Mouse (Mus musculus): ENCODE results near the gene Retreg1. TPM values are rescaled to one million over a fixed set of nuclear protein-coding genes. Genes with fewer than 3 reads are reported as not detected.

Retreg1 gene
- polyA plus RNA-seq, 1 experiment = 8.3 TPM

DNA sequence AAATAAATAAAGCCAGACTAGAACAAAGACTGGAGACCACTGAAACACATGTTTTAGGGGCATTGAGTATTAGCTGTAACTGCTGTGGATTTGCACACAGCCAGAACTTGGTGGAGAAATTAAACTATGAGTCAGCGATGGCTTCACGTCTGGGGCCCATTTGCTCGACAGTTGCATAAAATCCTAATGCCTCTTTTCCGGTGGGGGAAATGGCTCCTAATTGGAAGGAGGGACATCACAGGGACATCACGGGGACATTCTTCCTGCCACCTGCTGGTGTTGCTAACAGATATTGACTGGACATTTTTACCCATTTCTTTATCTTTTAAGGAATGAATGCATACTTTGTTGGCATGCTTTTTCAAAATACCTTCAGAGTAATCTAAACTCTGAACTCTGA is 26.1 kb downstream of the Retreg1 start:
- DNase-seq = no peak
- whole genome bisulfite sequencing = 92% methylated on average over 5 of the region's 5 CpGs
- H3K4me1 ChIP-seq (replicated peaks; ENCODE audit: control insufficient read depth, insufficient read depth, low read length) = 0 out of 2 replicates have a peak, but pooled peaks cover 7% of the 10 kb centered on the region

DNA sequence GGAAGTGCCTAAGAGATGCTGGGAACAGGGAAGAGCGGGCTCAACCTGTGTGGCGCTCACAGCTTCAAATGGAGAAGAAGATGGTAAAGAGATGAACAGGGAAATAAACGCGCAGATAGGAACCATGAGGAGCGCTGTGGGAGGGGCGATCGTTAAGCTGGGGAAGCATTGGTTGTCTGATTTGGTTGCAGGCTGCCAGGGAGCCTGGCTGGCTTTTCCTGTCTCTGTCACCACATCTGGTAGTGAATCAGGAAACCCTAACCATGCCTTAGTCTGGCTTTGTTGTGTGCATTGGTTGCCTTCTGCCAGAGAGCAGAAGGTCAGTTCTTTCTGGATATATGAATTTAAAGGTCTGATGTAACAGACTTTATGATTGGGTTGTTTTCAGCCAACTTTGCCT is 28.5 kb downstream of the Retreg1 start:
- Histone ChIP-seq H3K36me3 (ENCODE audit: control insufficient read depth, insufficient read depth, low read length) (no peaks in the 10 kb centered on the region), H3K4me3 (ENCODE audit: control insufficient read depth, insufficient read depth, low read length) (no peak overlapping the region), H3K27me3 (ENCODE audit: control insufficient read depth, insufficient read depth, low read length) (no peaks in the 10 kb centered on the region), H3K27ac (ENCODE audit: control insufficient read depth, insufficient read depth, low read length) (no peak overlapping the region), H3K4me1 (replicated peaks; ENCODE audit: control insufficient read depth, insufficient read depth, low read length) (0 out of 2 replicates have a peak, but pooled peaks cover 5% of the 10 kb centered on the region)
- WGBS = 24% methylated on average over 7 of the region's 7 CpGs
- TF ChIP-seq POLR2A (IDR thresholded peaks at IDR 0.05; ENCODE audit: control insufficient read depth, extremely low read depth, insufficient read depth, low read length, poor library complexity) (no peak), CTCF (IDR thresholded peaks at IDR 0.05; ENCODE audit: borderline replicate concordance, control insufficient read depth, extremely low read depth, insufficient read depth, low read length, poor library complexity) (no peak)
- DNase-seq = no peak

More for the DNA sequence above, 26.1 kb downstream of the Retreg1 start:
- Histone ChIP-seq H3K36me3 (ENCODE audit: control insufficient read depth, insufficient read depth, low read length) (no peaks in the 10 kb centered on the region), H3K27ac (ENCODE audit: control insufficient read depth, insufficient read depth, low read length) (no peak overlapping the region), H3K4me3 (ENCODE audit: control insufficient read depth, insufficient read depth, low read length) (no peak overlapping the region), H3K27me3 (ENCODE audit: control insufficient read depth, insufficient read depth, low read length) (no peaks in the 10 kb centered on the region)
- TF ChIP-seq CTCF (IDR thresholded peaks at IDR 0.05; ENCODE audit: borderline replicate concordance, control insufficient read depth, extremely low read depth, insufficient read depth, low read length, poor library complexity) (no peak), POLR2A (IDR thresholded peaks at IDR 0.05; ENCODE audit: control insufficient read depth, extremely low read depth, insufficient read depth, low read length, poor library complexity) (no peak)

DNA sequence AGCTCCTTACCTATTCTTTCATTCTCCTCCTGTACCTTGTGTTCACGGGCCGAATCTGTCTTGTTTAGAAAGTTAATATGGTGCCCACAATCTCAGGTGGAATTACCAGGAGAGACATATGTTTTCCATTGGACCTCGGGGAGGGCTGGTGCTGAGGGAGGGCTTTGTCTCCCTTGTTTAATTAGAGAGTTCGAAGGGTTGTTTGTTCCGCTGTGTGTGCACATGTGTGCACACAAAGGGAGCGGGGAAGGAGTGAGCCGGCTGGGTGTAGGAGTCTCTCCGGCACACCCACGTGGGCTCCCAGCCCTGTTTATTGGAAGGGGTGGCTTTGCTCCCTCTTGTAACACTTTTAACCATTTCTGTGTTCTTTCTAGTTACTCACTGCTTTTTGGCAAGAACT is 29.1 kb downstream of the Retreg1 start:
- TF ChIP-seq CTCF (IDR thresholded peaks at IDR 0.05; ENCODE audit: borderline replicate concordance, control insufficient read depth, extremely low read depth, insufficient read depth, low read length, poor library complexity) = no peak
- no peak for TF ChIP-seq POLR2A (IDR thresholded peaks at IDR 0.05; ENCODE audit: control insufficient read depth, extremely low read depth, insufficient read depth, low read length, poor library complexity)
- H3K4me1 ChIP-seq (replicated peaks; ENCODE audit: control insufficient read depth, insufficient read depth, low read length) = 0 out of 2 replicates have a peak, but pooled peaks cover 5% of the 10 kb centered on the region
- H3K36me3 ChIP-seq (ENCODE audit: control insufficient read depth, insufficient read depth, low read length) = no peaks in the 10 kb centered on the region
- no peak for DNase-seq
- no peak overlapping the region for H3K4me3 ChIP-seq (ENCODE audit: control insufficient read depth, insufficient read depth, low read length)
- H3K27ac ChIP-seq (ENCODE audit: control insufficient read depth, insufficient read depth, low read length) = no peak overlapping the region
- no peaks in the 10 kb centered on the region for H3K27me3 ChIP-seq (ENCODE audit: control insufficient read depth, insufficient read depth, low read length)
- 84% methylated on average over 9 of the region's 9 CpGs for WGBS

DNA sequence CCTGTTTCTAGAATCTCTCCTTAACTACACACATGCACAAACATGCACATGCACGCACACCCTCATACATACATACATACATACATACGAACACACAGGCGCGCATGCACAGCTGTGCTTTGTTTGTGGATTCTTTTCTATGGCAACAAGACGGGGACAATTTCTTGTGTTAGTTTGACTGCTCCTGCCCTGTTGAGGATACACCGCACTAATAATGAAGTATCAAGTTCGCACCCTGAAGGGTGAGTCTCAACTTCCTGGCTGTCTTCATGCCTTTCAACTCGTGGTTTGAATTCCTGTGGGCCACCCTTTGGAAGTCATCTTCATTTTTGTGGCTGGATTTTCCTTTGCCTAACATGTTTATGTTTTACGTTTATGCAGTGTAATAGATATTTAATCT is 29.7 kb downstream of the Retreg1 start:
- WGBS = 84% methylated on average over 9 of the region's 9 CpGs
- H3K27me3 ChIP-seq (ENCODE audit: control insufficient read depth, insufficient read depth, low read length) = no peaks in the 10 kb centered on the region
- TF ChIP-seq POLR2A (IDR thresholded peaks at IDR 0.05; ENCODE audit: control insufficient read depth, extremely low read depth, insufficient read depth, low read length, poor library complexity) = no peak

DNA sequence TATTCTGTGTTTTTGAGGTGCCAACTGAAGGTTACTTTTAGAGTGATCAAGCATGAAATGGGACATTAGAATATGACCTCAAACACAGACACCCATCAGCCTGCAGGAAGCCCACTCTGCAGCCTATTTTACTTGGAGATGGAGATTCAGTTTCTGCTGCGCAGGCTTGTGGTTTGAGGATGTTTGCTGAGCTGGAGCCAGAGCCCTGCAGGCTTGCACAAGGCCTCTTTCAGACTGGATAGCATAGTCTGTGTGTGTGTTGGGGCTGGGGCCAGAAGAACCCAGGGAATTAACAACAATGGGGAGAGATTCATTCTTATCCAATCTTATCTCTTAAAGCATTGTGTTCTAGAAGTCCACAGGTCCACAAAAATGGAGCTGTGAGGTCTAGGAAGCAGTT is 30.6 kb downstream of the Retreg1 start:
- DNase-seq = no peak
- no peaks in the 10 kb centered on the region for H3K27me3 ChIP-seq (ENCODE audit: control insufficient read depth, insufficient read depth, low read length)
- 0 out of 2 replicates have a peak, but pooled peaks cover 5% of the 10 kb centered on the region for H3K4me1 ChIP-seq (replicated peaks; ENCODE audit: control insufficient read depth, insufficient read depth, low read length)
- no peak overlapping the region for H3K27ac ChIP-seq (ENCODE audit: control insufficient read depth, insufficient read depth, low read length)
- WGBS = 31% methylated on average over 1 of the region's 1 CpGs
- H3K36me3 ChIP-seq (ENCODE audit: control insufficient read depth, insufficient read depth, low read length) = no peaks in the 10 kb centered on the region
- TF ChIP-seq CTCF (IDR thresholded peaks at IDR 0.05; ENCODE audit: borderline replicate concordance, control insufficient read depth, extremely low read depth, insufficient read depth, low read length, poor library complexity) = no peak
- no peak for TF ChIP-seq POLR2A (IDR thresholded peaks at IDR 0.05; ENCODE audit: control insufficient read depth, extremely low read depth, insufficient read depth, low read length, poor library complexity)
- H3K4me3 ChIP-seq (ENCODE audit: control insufficient read depth, insufficient read depth, low read length) = no peak overlapping the region

More for the DNA sequence above, 29.7 kb downstream of the Retreg1 start:
- H3K36me3 ChIP-seq (ENCODE audit: control insufficient read depth, insufficient read depth, low read length) = no peaks in the 10 kb centered on the region
- 0 out of 2 replicates have a peak, but pooled peaks cover 5% of the 10 kb centered on the region for H3K4me1 ChIP-seq (replicated peaks; ENCODE audit: control insufficient read depth, insufficient read depth, low read length)
- H3K27ac ChIP-seq (ENCODE audit: control insufficient read depth, insufficient read depth, low read length) = no peak overlapping the region
- H3K4me3 ChIP-seq (ENCODE audit: control insufficient read depth, insufficient read depth, low read length) = no peak overlapping the region
- no peak for DNase-seq

DNA sequence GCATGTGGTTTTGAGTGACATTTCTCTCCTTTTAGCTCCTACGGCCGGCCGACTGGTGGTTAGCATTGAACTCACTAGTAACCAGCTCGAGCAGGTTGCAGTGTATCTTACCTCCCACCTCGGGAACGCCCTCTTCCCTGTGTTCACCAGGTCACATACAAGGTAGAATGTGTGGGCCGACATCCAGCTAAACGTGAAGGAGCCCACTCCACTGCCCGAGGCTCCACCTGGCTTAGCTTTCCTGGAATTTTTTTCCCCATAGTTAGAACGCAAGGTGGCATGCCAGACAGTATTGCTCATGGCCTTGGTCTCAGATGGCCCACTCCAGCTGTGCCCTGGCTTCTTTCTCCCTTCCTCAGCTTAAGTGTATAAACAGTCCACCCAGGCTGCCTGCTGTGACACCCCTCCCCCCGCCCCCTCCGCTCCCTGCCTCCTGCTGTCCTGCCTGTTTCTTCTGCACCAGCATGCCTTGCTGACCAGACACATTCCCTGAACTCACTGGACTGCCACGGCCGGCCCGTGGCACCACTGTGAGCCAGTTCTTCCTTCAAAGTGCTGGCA is 33.7 kb downstream of the Retreg1 start:
- Histone ChIP-seq H3K4me1 (replicated peaks; ENCODE audit: control insufficient read depth, insufficient read depth, low read length) (peaks cover 5% of the 10 kb centered on the region; the same call in 1 of the 2 replicates), H3K27ac (ENCODE audit: control insufficient read depth, insufficient read depth, low read length) (no peak overlapping the region), H3K4me3 (ENCODE audit: control insufficient read depth, insufficient read depth, low read length) (no peak overlapping the region), H3K27me3 (ENCODE audit: control insufficient read depth, insufficient read depth, low read length) (no peaks in the 10 kb centered on the region), H3K36me3 (ENCODE audit: control insufficient read depth, insufficient read depth, low read length) (no peaks in the 10 kb centered on the region)
- 86% methylated on average over 15 of the region's 15 CpGs for WGBS
- DNase-seq = no peak
- TF ChIP-seq POLR2A (IDR thresholded peaks at IDR 0.05; ENCODE audit: control insufficient read depth, extremely low read depth, insufficient read depth, low read length, poor library complexity) = no peak
- no peak for TF ChIP-seq CTCF (IDR thresholded peaks at IDR 0.05; ENCODE audit: borderline replicate concordance, control insufficient read depth, extremely low read depth, insufficient read depth, low read length, poor library complexity)

DNA sequence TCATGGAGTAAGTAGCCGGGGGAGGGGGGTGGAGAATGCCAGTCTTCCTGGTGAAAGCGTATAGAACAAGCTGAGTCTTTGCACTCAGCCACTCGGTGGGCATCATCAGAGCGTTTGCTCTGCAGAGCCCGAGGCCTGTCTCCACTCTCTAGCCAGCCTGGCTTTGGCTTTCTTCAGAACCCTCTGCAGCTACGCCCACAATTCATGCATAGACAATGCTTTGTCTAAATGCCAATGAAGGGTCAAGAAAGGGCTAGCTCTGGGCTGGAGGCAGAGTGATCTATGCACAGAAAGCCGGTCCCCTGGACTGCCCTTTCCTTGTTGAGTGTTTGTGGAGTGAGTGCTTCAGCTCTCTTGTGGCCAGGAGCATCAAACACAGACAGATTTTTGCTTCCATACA is 34.8 kb downstream of the Retreg1 start:
- TF ChIP-seq CTCF (IDR thresholded peaks at IDR 0.05; ENCODE audit: borderline replicate concordance, control insufficient read depth, extremely low read depth, insufficient read depth, low read length, poor library complexity) (no peak), POLR2A (IDR thresholded peaks at IDR 0.05; ENCODE audit: control insufficient read depth, extremely low read depth, insufficient read depth, low read length, poor library complexity) (no peak)
- Histone ChIP-seq H3K27ac (ENCODE audit: control insufficient read depth, insufficient read depth, low read length) (no peak overlapping the region), H3K36me3 (ENCODE audit: control insufficient read depth, insufficient read depth, low read length) (no peaks in the 10 kb centered on the region), H3K4me3 (ENCODE audit: control insufficient read depth, insufficient read depth, low read length) (no peak overlapping the region), H3K27me3 (ENCODE audit: control insufficient read depth, insufficient read depth, low read length) (no peaks in the 10 kb centered on the region), H3K4me1 (replicated peaks; ENCODE audit: control insufficient read depth, insufficient read depth, low read length) (peaks cover 2% of the 10 kb centered on the region; the same call in 1 of the 2 replicates)
- WGBS = 94% methylated on average over 7 of the region's 7 CpGs
- DNase-seq = no peak
